Mouse (Mus musculus) limb, embryonic 14.5 days (tissue): ENCODE measurements at regions not wholly inside any gene's neighbourhood (a gene's known extent, or its start where the extent isn't known, plus 50 kb on each side); places are given as distances from the start of the nearest gene placed in this dataset.

Experiments
- ATAC-seq: fragments of 200-750 bp; cut with Nextera tagmentation; 2 replicates; pipeline ENCODE4 v1.8.0; 2017; ENCODE audit warnings: low read depth, moderate number of reproducible peaks, moderate TSS enrichment; ENCODE audit not compliant: low FRiP score
- DNase-seq: peaks from one replicate; pipeline ENCODE4 v3.0.0-alpha.2; 2015; ENCODE audit warnings: low spot score
- H3K27ac ChIP-seq: fragments of 300-500 bp; sonication (generic); replicated peaks from 2 replicates; pipeline ENCODE4 v1.5.1; 2014; ENCODE audit warnings: low read depth, mild to moderate bottlenecking, low read length, moderate library complexity, mixed read lengths
- H3K27me3 ChIP-seq: fragments of 300-500 bp; sonication (generic); 2 replicates; pipeline ENCODE4 v1.6.1; 2014; ENCODE audit warnings: low read length, mixed read lengths; ENCODE audit not compliant: control insufficient read depth, insufficient read depth
- H3K36me3 ChIP-seq: fragments of 300-500 bp; sonication (generic); 2 replicates; pipeline ENCODE4 v1.6.1; 2014; ENCODE audit warnings: mild to moderate bottlenecking, low read length, moderate library complexity, mixed read lengths; ENCODE audit not compliant: control insufficient read depth, insufficient read depth
- H3K4me1 ChIP-seq: fragments of 300-500 bp; sonication (generic); 2 replicates; pipeline ENCODE4 v1.6.1; 2014; ENCODE audit warnings: antibody characterized with exemption, low read length, mixed read lengths; ENCODE audit not compliant: control insufficient read depth, insufficient read depth
- H3K4me2 ChIP-seq: fragments of 300-500 bp; sonication (generic); replicated peaks from 2 replicates; pipeline ENCODE4 v1.6.1; 2014; ENCODE audit warnings: low read depth, mild to moderate bottlenecking, low read length, moderate library complexity; ENCODE audit not compliant: severe bottlenecking
- H3K4me3 ChIP-seq: fragments of 300-500 bp; sonication (generic); replicated peaks from 2 replicates; pipeline ENCODE4 v1.5.1; 2014; ENCODE audit warnings: low read length
- H3K9ac ChIP-seq: fragments of 300-500 bp; sonication (generic); 2 replicates; pipeline ENCODE4 v1.6.1; 2014; ENCODE audit warnings: mild to moderate bottlenecking, low read depth, low read length, moderate library complexity; ENCODE audit not compliant: severe bottlenecking
- H3K9me3 ChIP-seq: fragments of 300-500 bp; sonication (generic); 2 replicates; pipeline ENCODE4 v1.6.1; 2016; ENCODE audit warnings: low read length; ENCODE audit not compliant: control insufficient read depth
- POLR2A ChIP-seq: fragments of 200-500 bp; IDR thresholded peaks from 2 replicates; pipeline ENCODE4 v1.8.0; 2012; ENCODE audit warnings: inconsistent platforms, mild to moderate bottlenecking, moderate library complexity, borderline replicate concordance; ENCODE audit not compliant: insufficient read depth, insufficient read length; ENCODE audit errors: extremely low read depth
- WGBS: fragments of 180-500 bp; shearing (Covaris S2); extraction: QIAGEN DNeasy Blood & Tissue Kit; methylation state at CpG from one replicate; pipeline ENCODE4 v1.1.7; 2014; 5-methylcytosine and 5-hydroxymethylcytosine counted together

DNA sequence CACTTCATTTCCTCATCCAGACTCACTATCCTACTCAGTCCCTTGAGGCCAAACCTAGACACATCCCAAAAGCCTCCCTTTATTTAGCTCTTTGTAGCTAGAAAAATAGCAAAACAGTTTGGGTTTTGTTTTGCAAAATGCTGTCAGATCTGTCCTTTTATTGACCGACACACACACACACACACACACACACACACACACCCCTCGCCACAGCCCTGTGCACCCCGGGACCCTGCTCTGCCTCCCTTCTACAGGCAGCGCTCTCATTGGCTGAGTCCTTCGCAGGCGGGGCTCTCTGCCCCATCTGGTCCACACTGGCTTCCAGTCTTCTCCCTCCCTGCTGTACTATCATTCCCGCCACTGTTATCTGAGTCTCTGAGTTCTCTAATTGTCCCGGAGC lies 56.5 kb upstream of the Kit start:
- no peak overlapping the region for H3K9ac ChIP-seq
- no peak for TF ChIP-seq POLR2A
- ATAC-seq = no peak
- no peak overlapping the region for H3K27ac ChIP-seq
- no peak overlapping the region for H3K4me3 ChIP-seq
- H3K4me1 ChIP-seq = no peaks in the 10 kb centered on the region
- WGBS = 58% methylated on average over 8 of the region's 8 CpGs
- DNase-seq = no peak
- no peaks in the 10 kb centered on the region for H3K36me3 ChIP-seq
- no peaks in the 10 kb centered on the region for H3K27me3 ChIP-seq
- H3K4me2 ChIP-seq = no peak overlapping the region
- no peaks in the 10 kb centered on the region for H3K9me3 ChIP-seq

DNA sequence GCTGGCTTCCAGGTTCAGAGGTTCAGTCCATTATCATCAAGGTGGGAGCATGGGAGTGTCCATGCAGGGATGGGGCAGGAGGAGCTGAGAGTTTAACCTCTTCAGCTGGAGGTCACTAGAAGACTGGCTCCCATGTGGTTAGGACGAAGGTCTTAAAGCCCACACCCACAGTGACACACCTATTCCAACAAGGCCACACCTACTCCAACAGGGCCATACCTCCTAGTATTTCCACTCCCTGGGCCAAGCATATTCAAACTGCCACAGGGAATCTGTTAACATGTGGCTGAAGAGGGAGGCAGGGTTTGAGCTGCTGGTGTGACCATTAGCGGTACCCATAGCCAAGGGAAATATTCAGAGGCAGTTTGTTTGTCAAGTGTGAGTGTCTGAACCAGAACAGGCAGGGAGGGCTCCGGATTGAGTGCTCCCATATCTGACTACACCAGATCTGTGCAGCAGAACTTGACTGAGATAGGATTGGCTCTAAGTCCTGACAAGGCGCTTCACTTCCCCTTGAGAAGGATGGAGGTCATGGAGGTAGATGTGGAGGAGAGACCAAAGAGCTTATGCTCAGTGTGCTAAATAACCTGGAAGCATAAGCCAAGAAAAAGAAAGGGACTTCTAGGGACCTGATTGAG lies 51.6 kb upstream of the Kit start:
- 87% methylated on average over 4 of the region's 4 CpGs for WGBS
- H3K4me3 ChIP-seq = no peak overlapping the region
- H3K36me3 ChIP-seq = no peaks in the 10 kb centered on the region
- H3K27me3 ChIP-seq = no peaks in the 10 kb centered on the region
- H3K4me2 ChIP-seq = no peak overlapping the region
- no peak overlapping the region for H3K9ac ChIP-seq
- no peaks in the 10 kb centered on the region for H3K9me3 ChIP-seq
- no peaks in the 10 kb centered on the region for H3K4me1 ChIP-seq
- TF ChIP-seq POLR2A = no peak
- ATAC-seq = no peak
- DNase-seq = no peak
- H3K27ac ChIP-seq = no peak overlapping the region
